Mouse (Mus musculus) lung, embryonic 16.5 days (tissue): ENCODE measurements around the gene Rab3d. TPM values are rescaled to one million over a fixed set of nuclear protein-coding genes. Genes with fewer than 3 reads are reported as not detected.
"Not testable (repeated sequence)": the region's sequence is repeated elsewhere in the genome, so short reads cannot be mapped to it uniquely, and the experiment has no call there.

Source experiments
- ATAC-seq: fragments of 200-750 bp; cut with Nextera tagmentation; 2 replicates; pipeline ENCODE4 v1.8.0; 2017; ENCODE audit warnings: low read depth, mild to moderate bottlenecking, moderate library complexity
- H3K27ac ChIP-seq: fragments of 300-500 bp; sonication (generic); 2 replicates; pipeline ENCODE4 v1.5.1; 2014; ENCODE audit warnings: mild to moderate bottlenecking, control low read depth, low read length
- H3K27me3 ChIP-seq: fragments of 300-500 bp; sonication (generic); 2 replicates; pipeline ENCODE4 v1.6.1; 2014; ENCODE audit warnings: low read depth, low read length, mixed read lengths; ENCODE audit not compliant: control insufficient read depth, insufficient read depth
- H3K36me3 ChIP-seq: fragments of 300-500 bp; sonication (generic); 2 replicates; pipeline ENCODE4 v1.6.1; 2014; ENCODE audit warnings: low read length; ENCODE audit not compliant: control insufficient read depth, insufficient read depth
- H3K4me1 ChIP-seq: fragments of 300-500 bp; sonication (generic); replicated peaks from 2 replicates; pipeline ENCODE4 v1.6.1; 2014; ENCODE audit warnings: low read length, mixed read lengths; ENCODE audit not compliant: control insufficient read depth, insufficient read depth
- H3K4me2 ChIP-seq: fragments of 300-500 bp; sonication (generic); 2 replicates; pipeline ENCODE4 v1.6.1; 2014; ENCODE audit warnings: low read depth, low read length, control low read depth
- H3K4me3 ChIP-seq: fragments of 300-500 bp; sonication (generic); 2 replicates; pipeline ENCODE4 v1.5.1; 2014; ENCODE audit warnings: mild to moderate bottlenecking, low read length, control low read depth
- H3K9ac ChIP-seq: fragments of 300-500 bp; sonication (generic); 2 replicates; pipeline ENCODE4 v1.6.1; 2014; ENCODE audit warnings: low read length, control low read depth
- H3K9me3 ChIP-seq: fragments of 300-500 bp; sonication (generic); 2 replicates; pipeline ENCODE4 v1.6.1; 2016; ENCODE audit warnings: low read length; ENCODE audit not compliant: control insufficient read depth
- WGBS: fragments of 180-500 bp; shearing (Covaris S2); extraction: QIAGEN DNeasy Blood & Tissue Kit; methylation state at CpG from one replicate; pipeline ENCODE4 v1.1.7; 2014; 5-methylcytosine and 5-hydroxymethylcytosine counted together
- polyA plus RNA-seq: library from polyadenylated mRNA; unstranded; fragments of >200 nt; fragmentation: Nextera tagmentation; extraction: Ambion mirVana; gene quantifications from 2 replicates; pipeline ENCODE4 v1.2.1, GENCODE M21; 2015

Rab3d gene
- polyA plus RNA-seq, 1 experiment from 2014 or later: 20.9 TPM

- H3K27me3 ChIP-seq: no peaks in the 10 kb centered on the region
- peak; percentile 91 for ATAC-seq
- H3K4me2 ChIP-seq: peak overlapping the region; percentile 53
- H3K36me3 ChIP-seq: no peaks in the 10 kb centered on the region
- H3K27ac ChIP-seq: no peak overlapping the region
- peak overlapping the region; percentile 42; the same call in 1 of the 2 replicates for H3K9ac ChIP-seq
- H3K9me3 ChIP-seq: no peaks in the 10 kb centered on the region
- peak overlapping the region; percentile 49 for H3K4me3 ChIP-seq
- 12% methylated on average over 10 of the region's 10 CpGs for WGBS
- no peaks in the 10 kb centered on the region for H3K4me1 ChIP-seq
Measured at GRCm38 (mm10) chr9:21901223-21901820, 16.7 kb downstream of the Rab3d start.

GRCm38 (mm10) chr9:21889229-21889628, 28.8 kb downstream of the Rab3d start:
- no peaks in the 10 kb centered on the region for H3K36me3 ChIP-seq
- ATAC-seq: no peak
- H3K4me1 ChIP-seq: no peaks in the 10 kb centered on the region
- no peak overlapping the region for H3K4me3 ChIP-seq
- H3K9ac ChIP-seq: no peak overlapping the region
- no peak overlapping the region for H3K27ac ChIP-seq
- no peak overlapping the region for H3K4me2 ChIP-seq
- H3K9me3 ChIP-seq: no peaks in the 10 kb centered on the region
- no peaks in the 10 kb centered on the region for H3K27me3 ChIP-seq
- 57% methylated on average over 3 of the region's 3 CpGs for whole genome bisulfite sequencing

- Histone ChIP-seq H3K27ac (no peak overlapping the region), H3K4me1 (no peaks in the 10 kb centered on the region), H3K36me3 (no peaks in the 10 kb centered on the region), H3K27me3 (no peaks in the 10 kb centered on the region), H3K9me3 (no peaks in the 10 kb centered on the region), H3K9ac (no peak overlapping the region), H3K4me3 (no peak overlapping the region), H3K4me2 (no peak overlapping the region)
- ATAC-seq: no peak
- WGBS: 62% methylated on average over 3 of the region's 3 CpGs
Measured at GRCm38 (mm10) chr9:21876601-21877000, 41.4 kb downstream of the Rab3d start.

GRCm38 (mm10) chr9:21872204-21872603, 45.8 kb downstream of the Rab3d start:
- Histone ChIP-seq H3K4me3 (no peak overlapping the region), H3K9me3 (no peaks in the 10 kb centered on the region), H3K4me2 (no peak overlapping the region), H3K27ac (no peak overlapping the region), H3K27me3 (no peaks in the 10 kb centered on the region), H3K4me1 (no peaks in the 10 kb centered on the region), H3K36me3 (no peaks in the 10 kb centered on the region), H3K9ac (no peak overlapping the region)
- WGBS: 34% methylated on average over 4 of the region's 4 CpGs
- peak; percentile 55 for ATAC-seq

- ATAC-seq: peak; percentile 61; the same call in 1 of the 2 replicates
- no peaks in the 10 kb centered on the region for H3K27me3 ChIP-seq
- H3K4me2 ChIP-seq: peak overlapping the region; percentile 35; the same call in 1 of the 2 replicates
- no peak overlapping the region for H3K9ac ChIP-seq
- no peaks in the 10 kb centered on the region for H3K9me3 ChIP-seq
- no peaks in the 10 kb centered on the region; the same call in 1 of the 2 replicates for H3K4me1 ChIP-seq
- no peak overlapping the region for H3K27ac ChIP-seq
- H3K4me3 ChIP-seq: no peak overlapping the region
- WGBS: 13% methylated on average over 20 of the region's 20 CpGs
- no peaks in the 10 kb centered on the region for H3K36me3 ChIP-seq
Measured at GRCm38 (mm10) chr9:21870879-21871524, 47.0 kb downstream of the Rab3d start.

GRCm38 (mm10) chr9:21869290-21869689, 48.7 kb downstream of the Rab3d start:
- H3K4me3 ChIP-seq, ATAC-seq, H3K27ac ChIP-seq, H3K4me1 ChIP-seq, H3K9me3 ChIP-seq, H3K36me3 ChIP-seq, H3K4me2 ChIP-seq, H3K27me3 ChIP-seq, H3K9ac ChIP-seq: not testable (repeated sequence)
- 41% methylated on average over 7 of the region's 7 CpGs for WGBS

GRCm38 (mm10) chr9:21867726-21868125, 50.3 kb downstream of the Rab3d start:
- peaks cover 4% of the 10 kb centered on the region for H3K4me1 ChIP-seq
- H3K4me2 ChIP-seq: no peak overlapping the region
- no peak for ATAC-seq
- no peaks in the 10 kb centered on the region for H3K9me3 ChIP-seq
- H3K4me3 ChIP-seq: no peak overlapping the region
- no peaks in the 10 kb centered on the region for H3K27me3 ChIP-seq
- H3K9ac ChIP-seq: no peak overlapping the region
- WGBS: 86% methylated on average over 3 of the region's 3 CpGs
- H3K36me3 ChIP-seq: no peaks in the 10 kb centered on the region
- no peak overlapping the region for H3K27ac ChIP-seq

- H3K4me1 ChIP-seq: peaks cover 4% of the 10 kb centered on the region
- WGBS: 26% methylated on average over 2 of the region's 2 CpGs
- H3K36me3 ChIP-seq: no peaks in the 10 kb centered on the region
- no peak overlapping the region for H3K4me2 ChIP-seq
- no peaks in the 10 kb centered on the region for H3K27me3 ChIP-seq
- peak overlapping the region; percentile 19; the same call in 1 of the 2 replicates for H3K27ac ChIP-seq
- no peaks in the 10 kb centered on the region; the same call in 1 of the 2 replicates for H3K9me3 ChIP-seq
- no peak overlapping the region for H3K4me3 ChIP-seq
- ATAC-seq: no peak
- H3K9ac ChIP-seq: no peak overlapping the region
Measured at GRCm38 (mm10) chr9:21866641-21867040, 51.4 kb downstream of the Rab3d start.

GRCm38 (mm10) chr9:21865673-21866398, 52.2 kb downstream of the Rab3d start:
- 55% methylated on average over 5 of the region's 5 CpGs for WGBS
- Histone ChIP-seq H3K4me3 (no peak overlapping the region), H3K27ac (peak overlapping the region; percentile 19), H3K9ac (no peak overlapping the region), H3K4me2 (no peak overlapping the region), H3K27me3 (no peaks in the 10 kb centered on the region), H3K9me3 (no peaks in the 10 kb centered on the region; the same call in 1 of the 2 replicates), H3K4me1 (peaks cover 4% of the 10 kb centered on the region), H3K36me3 (no peaks in the 10 kb centered on the region)
- no peak for ATAC-seq
